Mouse (Mus musculus) megakaryocyte, adult 5-6 weeks (primary cell): Measurements from ENCODE around the gene Spem2. TPM values are rescaled to one million over a fixed set of nuclear protein-coding genes. Genes with fewer than 3 reads are reported as not detected.

Experiments used
- ATAC-seq: 2 replicates; pipeline ENCODE4 v1.8.0; 2016; ENCODE audit warnings: mild to moderate bottlenecking, inconsistent platforms; ENCODE audit not compliant: poor library complexity, severe bottlenecking
- total RNA-seq, 2 experiments: library from RNA; stranded (forward) in 1 of 2; stranded (reverse) in 1 of 2; fragments of 153-499, 151-499 nt in 1 of 2; fragments of 221-1000, 200-1000 nt in 1 of 2; gene quantifications; 2 replicates each; pipeline versions ENCODE4 v1.2.3 to v1.2.4; 2015 to 2017

Gene Spem2
- total RNA-seq, 2 experiments from 2014 or later: not detected

GRCm38 (mm10) chr11:69800392-69801197, 17.7 kb downstream of the Spem2 start:
- ATAC-seq: no peak

GRCm38 (mm10) chr11:69800138-69800391, 18.2 kb downstream of the Spem2 start:
- ATAC-seq: no peak

DNA sequence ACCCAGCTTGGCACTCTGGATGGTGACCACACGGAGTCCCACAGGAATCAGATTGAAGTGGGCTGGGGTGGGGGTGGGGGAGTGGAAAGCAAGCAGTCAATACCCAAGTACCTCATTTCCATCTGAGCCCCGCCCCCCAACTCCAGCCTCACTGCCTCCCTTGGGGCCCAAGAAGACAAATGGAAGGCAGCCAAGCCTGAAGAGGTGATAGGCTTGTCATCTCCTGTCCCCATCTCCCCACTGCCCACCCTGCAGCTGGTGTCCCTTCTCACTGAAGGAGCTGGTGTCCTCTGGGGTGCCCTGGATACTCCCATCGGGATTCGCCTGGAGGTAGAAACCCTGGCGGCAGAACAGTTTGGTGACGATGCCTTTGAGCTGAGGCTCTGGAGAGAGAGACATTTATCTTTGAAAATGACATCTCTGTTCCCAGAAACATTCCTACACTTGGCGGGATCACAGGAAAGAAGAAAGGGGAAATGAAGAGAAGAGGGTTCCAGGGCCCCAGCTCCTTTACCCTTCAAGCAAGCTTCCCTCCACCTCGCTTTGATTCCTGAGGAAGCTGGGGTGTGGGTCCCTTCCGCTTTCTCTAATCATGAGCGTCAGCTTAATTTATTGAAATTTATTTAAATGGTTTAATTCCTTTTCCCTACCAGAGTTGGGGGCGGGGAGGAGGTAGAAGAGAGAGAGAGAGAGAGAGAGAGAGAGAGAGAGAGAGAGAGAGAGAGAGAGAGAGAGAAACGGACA, 18.7 kb downstream of the Spem2 start:
- no peak for ATAC-seq

GRCm38 (mm10) chr11:69797924-69798323, 20.3 kb downstream of the Spem2 start:
- no peak for ATAC-seq

DNA sequence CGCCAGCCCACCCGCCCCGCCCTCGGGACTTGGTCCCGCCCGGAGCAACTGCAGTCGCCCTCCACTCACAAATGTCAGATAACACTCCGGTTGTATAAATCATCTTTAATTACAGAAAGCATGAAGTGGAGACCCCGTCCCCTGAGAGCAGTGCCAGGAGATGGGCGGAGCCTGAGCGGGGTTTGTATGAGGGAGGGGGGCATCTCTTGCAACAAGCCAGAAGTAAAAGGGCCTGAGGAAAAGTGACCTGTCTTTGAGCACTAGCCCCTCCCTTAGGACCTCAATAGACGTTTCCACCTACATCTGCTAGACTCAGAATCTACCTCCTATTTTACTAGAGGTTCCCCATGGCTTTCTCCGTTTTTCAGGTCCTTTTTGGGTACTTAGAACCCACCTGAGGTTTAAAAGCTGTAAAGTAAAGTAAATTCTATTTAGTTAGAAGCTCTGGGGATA, 22.3 kb downstream of the Spem2 start:
- ATAC-seq: no peak

- peak; percentile 98 for ATAC-seq
Observed at GRCm38 (mm10) chr11:69795168-69795982, 22.9 kb downstream of the Spem2 start, which contains the start of gene Chrnb1. TSS of gene Chrnb1 (minus strand) at chr11:69795943.

- no peak for ATAC-seq
Observed at GRCm38 (mm10) chr11:69793429-69793828, 24.8 kb downstream of the Spem2 start.

GRCm38 (mm10) chr11:69791420-69791819, 26.8 kb downstream of the Spem2 start:
- ATAC-seq: no peak

DNA sequence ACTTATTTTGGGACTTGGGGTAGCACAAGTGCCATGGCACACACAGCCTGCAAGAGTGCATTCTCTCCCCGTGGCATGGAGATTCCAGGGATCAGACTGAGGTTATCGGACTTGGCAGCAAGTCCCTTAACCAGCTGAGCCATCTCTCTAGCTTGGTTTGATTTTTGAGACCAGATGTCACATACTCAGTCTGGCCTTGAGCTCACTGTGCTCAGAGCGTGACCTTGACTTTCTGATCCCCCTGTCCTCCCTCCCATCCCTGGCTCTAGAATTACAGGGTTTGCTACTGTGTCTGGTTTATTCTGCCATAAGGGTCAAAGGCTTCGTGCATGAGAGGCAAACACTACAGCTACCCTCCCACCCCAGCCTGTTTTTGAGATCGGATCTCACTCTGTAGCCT, 28.8 kb downstream of the Spem2 start:
- no peak for ATAC-seq

GRCm38 (mm10) chr11:69787306-69787705, 31.0 kb downstream of the Spem2 start:
- ATAC-seq: no peak

DNA sequence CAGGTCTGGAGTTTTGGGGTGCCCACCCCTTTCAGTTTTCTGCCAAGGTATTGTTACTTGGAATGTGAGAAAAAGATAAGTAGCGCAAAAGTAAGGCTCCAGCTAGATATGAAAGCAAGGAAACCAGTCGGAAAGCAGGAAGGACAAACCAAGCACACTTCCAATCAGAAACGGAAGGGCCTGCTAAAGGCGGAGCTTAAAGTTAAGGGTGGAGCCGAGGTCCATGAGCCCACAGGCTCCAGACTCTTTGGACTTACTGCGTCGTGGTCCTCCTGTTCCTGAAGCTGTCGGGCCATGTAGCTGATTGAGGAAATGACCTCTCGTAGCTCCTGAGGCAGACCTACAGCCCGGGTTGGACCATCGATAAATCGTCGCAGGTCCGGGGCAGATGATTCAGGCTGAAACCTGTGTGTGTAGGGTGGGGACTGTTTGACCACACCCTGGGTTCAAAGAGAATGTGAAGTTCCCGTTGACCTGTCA, 33.4 kb downstream of the Spem2 start:
- ATAC-seq: peak; percentile 77

- no peak for ATAC-seq
Observed at GRCm38 (mm10) chr11:69781828-69782227, 36.4 kb downstream of the Spem2 start.

GRCm38 (mm10) chr11:69778985-69779384, 39.3 kb downstream of the Spem2 start:
- ATAC-seq: no peak

DNA sequence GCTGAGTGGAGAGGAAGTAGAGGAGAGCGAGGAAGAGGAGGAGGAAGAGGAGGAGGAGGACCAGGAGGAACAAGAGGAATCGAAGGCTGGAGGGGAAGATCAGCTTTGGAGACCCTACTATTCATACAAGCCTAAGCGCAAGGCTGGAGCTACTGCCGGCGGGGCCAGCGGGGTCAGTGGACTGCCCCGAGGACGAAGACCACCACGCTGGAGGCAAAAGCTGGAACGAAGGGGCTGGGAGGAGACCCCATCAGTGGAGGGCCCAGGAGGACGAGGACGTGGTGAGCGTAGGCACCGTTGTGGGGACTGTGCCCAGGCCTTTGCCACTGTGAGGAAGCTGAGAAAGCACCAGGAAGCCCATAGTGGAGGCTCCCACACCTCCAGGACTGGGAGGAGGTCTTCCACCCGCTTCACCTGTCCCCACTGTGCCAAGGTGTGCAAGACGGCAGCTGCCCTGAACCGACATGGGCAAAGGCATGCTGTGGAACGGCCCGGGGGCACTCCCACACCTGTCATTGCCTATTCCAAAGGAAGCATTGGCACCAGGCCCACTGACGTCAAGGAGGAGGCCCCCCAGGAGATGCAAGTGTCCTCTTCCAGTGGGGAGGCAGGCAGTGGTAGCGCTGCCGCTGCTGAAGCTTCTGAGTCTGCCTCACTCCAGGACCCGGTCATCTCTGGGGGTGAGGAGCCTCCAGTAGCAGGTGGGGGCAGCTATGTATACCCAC, 39.8 kb downstream of the Spem2 start:
- ATAC-seq: no peak

DNA sequence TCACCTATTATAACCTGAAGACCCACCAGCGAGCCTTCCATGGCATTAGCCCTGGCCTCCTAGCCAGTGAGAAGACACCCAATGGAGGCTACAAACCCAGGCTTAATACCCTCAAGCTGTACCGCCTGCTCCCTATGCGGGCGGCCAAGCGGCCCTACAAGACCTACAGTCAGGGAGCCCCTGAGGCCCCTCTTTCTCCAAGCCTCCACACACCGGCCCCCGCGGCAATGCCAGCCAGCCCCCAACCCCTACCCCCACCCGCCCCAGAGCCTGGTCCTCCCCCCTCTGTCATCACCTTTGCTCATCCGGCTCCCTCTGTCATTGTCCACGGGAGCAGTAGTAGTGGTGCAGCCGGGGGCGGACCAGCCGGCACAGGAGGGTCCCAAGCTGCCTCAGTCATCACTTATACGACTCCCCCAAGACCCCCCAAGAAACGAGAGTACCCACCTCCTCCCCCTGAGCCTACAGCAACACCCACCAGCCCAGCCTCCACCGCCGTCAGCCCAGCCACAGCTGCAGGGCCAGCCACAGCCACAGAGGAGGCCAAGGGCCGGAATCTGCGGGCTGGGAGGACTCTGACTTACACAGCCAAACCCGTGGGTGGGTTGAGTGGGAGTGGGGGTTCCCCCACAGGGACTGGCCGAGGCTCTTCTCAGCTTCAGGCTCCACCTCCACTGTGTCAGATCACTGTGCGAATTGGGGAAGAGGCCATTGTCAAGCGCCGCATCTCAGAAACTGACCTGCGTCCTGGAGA, 40.6 kb downstream of the Spem2 start:
- peak; percentile 40 for ATAC-seq

DNA sequence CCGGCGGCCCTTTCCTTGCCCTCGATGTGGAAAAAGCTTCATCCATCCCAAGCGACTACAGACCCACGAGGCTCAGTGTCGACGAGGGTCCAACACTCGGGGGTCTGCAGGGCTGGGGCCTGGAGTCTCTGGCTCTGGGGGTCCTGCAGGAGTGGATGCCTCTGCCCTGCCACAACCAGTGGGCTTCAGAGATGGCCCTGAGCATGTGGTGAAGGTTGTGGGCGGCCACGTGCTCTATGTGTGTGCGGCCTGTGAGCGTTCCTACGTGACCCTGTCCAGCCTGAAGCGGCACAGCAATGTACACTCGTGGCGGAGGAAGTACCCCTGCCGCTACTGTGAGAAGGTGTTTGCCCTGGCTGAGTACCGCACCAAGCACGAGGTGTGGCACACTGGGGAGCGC, 41.8 kb downstream of the Spem2 start:
- no peak for ATAC-seq

- ATAC-seq: no peak
Observed at GRCm38 (mm10) chr11:69775716-69776115, 42.5 kb downstream of the Spem2 start.

GRCm38 (mm10) chr11:69774961-69775360, 43.3 kb downstream of the Spem2 start:
- no peak for ATAC-seq

DNA sequence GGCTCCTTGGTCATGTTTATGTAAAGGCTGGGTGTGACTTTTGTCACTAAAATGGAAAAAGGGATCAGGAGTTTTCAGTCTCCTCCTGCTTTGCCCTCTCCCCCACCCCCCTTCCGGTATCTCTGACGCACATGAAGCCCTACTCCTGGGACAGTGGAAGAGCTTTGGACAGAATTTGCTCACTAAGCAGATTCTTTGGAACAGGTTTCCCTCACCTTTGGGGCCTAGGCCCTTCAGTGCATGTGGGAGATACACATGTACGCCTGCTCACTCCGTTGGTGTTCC, 50.7 kb downstream of the Spem2 start:
- ATAC-seq: no peak
